Mouse (Mus musculus) neural tube, embryonic 14.5 days (tissue): ENCODE results near the gene Vmn2r17. TPM values are rescaled to one million over a fixed set of nuclear protein-coding genes. Genes with fewer than 3 reads are reported as not detected.
A peak's percentile ranks its signal among the peaks of the same experiment; 100 is the strongest.

Source experiments
- ATAC-seq: fragments of 200-750 bp; cut with Nextera tagmentation; 2 replicates; pipeline ENCODE4 v1.8.0; 2017; ENCODE audit warnings: low read depth, mild to moderate bottlenecking, moderate TSS enrichment, moderate library complexity
- H3K27ac ChIP-seq: fragments of 300-500 bp; sonication (generic); 2 replicates; pipeline ENCODE4 v1.5.1; 2014; ENCODE audit warnings: low read depth, mild to moderate bottlenecking, control low read depth, low read length, moderate library complexity, mixed read lengths
- H3K27me3 ChIP-seq: fragments of 300-500 bp; sonication (generic); 2 replicates; pipeline ENCODE4 v1.6.1; 2014; ENCODE audit warnings: low read length; ENCODE audit not compliant: control insufficient read depth, insufficient read depth
- H3K36me3 ChIP-seq: fragments of 300-500 bp; sonication (generic); 2 replicates; pipeline ENCODE4 v1.6.1; 2014; ENCODE audit warnings: low read length, mixed read lengths; ENCODE audit not compliant: control insufficient read depth, insufficient read depth
- H3K4me1 ChIP-seq: fragments of 300-500 bp; sonication (generic); 2 replicates; pipeline ENCODE4 v1.6.1; 2014; ENCODE audit warnings: low read length; ENCODE audit not compliant: control insufficient read depth, insufficient read depth
- H3K4me2 ChIP-seq: fragments of 300-500 bp; sonication (generic); 2 replicates; pipeline ENCODE4 v1.6.1; 2014; ENCODE audit warnings: mild to moderate bottlenecking, low read depth, low read length, control low read depth
- H3K4me3 ChIP-seq: fragments of 300-500 bp; sonication (generic); 2 replicates; pipeline ENCODE4 v1.5.1; 2014; ENCODE audit warnings: low read depth, low read length, control low read depth, mixed read lengths
- H3K9ac ChIP-seq: fragments of 300-500 bp; sonication (generic); replicated peaks from 2 replicates; pipeline ENCODE4 v1.6.1; 2014; ENCODE audit warnings: low read depth, mild to moderate bottlenecking, control low read depth, low read length, mixed read lengths
- H3K9me3 ChIP-seq: fragments of 300-500 bp; sonication (generic); 2 replicates; pipeline ENCODE4 v1.6.1; 2016; ENCODE audit warnings: low read length; ENCODE audit not compliant: control insufficient read depth
- WGBS: fragments of 180-500 bp; shearing (Covaris S2); extraction: QIAGEN DNeasy Blood & Tissue Kit; methylation state at CpG from one replicate; pipeline ENCODE4 v1.1.7; 2014; 5-methylcytosine and 5-hydroxymethylcytosine counted together
- polyA plus RNA-seq: library from polyadenylated mRNA; unstranded; fragments of >200 nt; fragmentation: Nextera tagmentation; extraction: Ambion mirVana; gene quantifications from 2 replicates; pipeline ENCODE4 v1.2.1, GENCODE M21; 2014

The Vmn2r17 gene
- not detected in 2 replicates for polyA plus RNA-seq

DNA sequence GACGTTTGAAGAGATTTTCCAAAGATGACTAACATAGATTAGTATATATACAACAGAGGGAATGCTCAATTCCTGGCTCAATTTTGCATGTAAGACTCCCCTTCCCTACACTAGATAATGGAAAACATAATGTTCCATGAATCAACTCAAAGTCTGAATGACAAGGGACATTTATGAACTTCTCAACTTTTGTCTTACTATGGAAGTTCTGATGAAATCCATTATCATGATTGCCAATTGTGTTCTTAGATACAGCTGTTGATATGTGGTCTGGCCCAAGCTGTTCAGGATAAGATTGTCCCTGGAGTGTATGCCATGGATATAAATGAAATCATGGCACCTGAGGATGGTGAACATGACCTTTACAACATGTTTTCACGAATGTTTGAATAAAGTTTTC, at the start of gene Vmn2r17:
Vmn2r17 (plus strand) TSS at position 301 of the 400 bp plus-strand sequence.
- H3K9ac ChIP-seq: no peak within 1 kb of the TSS
- H3K9me3 ChIP-seq: no peaks in the 10 kb centered on the region
- no peak for ATAC-seq
- no peaks in the 10 kb centered on the region for H3K4me1 ChIP-seq
- H3K4me2 ChIP-seq: no peak within 1 kb of the TSS
- H3K4me3 ChIP-seq: no peak within 1 kb of the TSS
- no peak within 1 kb of the TSS for H3K27ac ChIP-seq
- WGBS: 55% methylated on average over 2 of the region's 2 CpGs
- no peaks in the 10 kb centered on the region for H3K27me3 ChIP-seq
- no peaks in the 10 kb centered on the region for H3K36me3 ChIP-seq

DNA sequence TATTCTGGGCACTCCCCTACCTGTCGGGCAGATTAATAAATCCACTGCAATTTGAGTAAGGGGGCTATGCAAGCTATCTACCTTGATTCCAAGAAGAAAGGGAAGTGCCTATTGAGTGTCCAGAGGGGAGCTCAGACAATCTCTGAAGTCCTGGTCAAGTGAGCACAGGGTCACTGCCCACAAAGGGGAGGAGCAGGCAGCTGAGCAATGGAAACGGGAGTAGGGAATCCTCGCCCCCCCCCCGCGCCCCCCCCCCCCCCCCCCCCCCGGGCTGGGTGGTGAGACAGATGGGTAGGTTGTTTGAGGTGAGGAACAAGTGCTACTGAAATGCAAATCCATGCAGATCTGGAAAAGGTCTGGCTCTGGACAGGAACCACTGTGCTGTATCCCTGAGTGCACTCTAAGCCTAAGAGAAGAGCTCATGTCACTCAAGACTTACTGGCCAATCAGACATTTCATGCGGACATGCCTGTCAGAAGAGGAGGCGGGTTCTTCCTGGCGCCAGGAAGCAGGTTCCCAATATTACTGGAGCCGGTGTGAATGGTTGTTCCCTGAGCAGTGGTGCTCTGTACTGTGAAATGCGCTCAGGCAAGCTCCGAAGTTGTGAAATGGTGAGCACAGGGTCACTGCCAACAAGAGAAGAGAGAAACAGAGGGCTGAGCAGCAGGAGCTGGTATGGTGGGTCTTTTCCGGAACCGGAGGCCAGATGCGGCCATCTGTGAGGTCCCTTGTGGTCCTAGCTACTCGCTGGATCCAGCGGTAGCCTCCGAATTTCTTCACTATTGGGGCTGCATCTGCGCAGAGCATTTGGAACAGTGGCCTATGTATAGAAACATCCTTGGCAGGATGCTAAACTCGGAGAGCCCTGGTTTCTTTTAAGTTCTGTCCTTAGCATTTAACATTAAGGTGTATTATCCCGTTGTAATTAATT, 47.4 kb downstream of the Vmn2r17 start:
- H3K4me2 ChIP-seq: no peak overlapping the region

DNA sequence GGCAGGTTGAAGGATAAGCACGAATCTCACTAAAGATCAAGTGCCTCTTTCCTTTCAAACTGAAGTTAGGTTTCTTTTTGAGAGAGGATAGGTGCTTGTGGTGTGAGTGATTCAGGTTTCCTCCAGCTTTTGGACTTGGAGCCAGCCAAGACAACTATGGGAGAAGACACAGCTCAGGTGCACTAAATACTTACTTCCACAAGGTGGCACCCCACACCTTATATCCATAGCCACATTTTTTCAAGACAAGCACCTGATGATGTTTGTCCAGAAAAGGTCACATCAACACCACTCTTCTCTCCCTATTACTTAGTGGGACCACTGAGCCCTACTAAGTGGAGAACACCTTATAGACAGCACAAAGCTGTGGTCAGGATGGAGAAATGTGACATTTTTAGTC, 87.2 kb downstream of the Vmn2r17 start:
- Histone ChIP-seq H3K27ac (no peak overlapping the region), H3K36me3 (no peaks in the 10 kb centered on the region), H3K9ac (no peak overlapping the region), H3K4me3 (no peak overlapping the region), H3K9me3 (no peaks in the 10 kb centered on the region), H3K27me3 (no peaks in the 10 kb centered on the region), H3K4me1 (no peaks in the 10 kb centered on the region), H3K4me2 (no peak overlapping the region)
- no peak for ATAC-seq
- 9% methylated on average over 1 of the region's 1 CpGs for WGBS

More for the DNA sequence above, 47.4 kb downstream of the Vmn2r17 start:
- Histone ChIP-seq H3K9me3 (peaks cover 6% of the 10 kb centered on the region; the same call in 1 of the 2 replicates), H3K27ac (no peak overlapping the region), H3K4me1 (no peaks in the 10 kb centered on the region), H3K9ac (no peak overlapping the region), H3K36me3 (no peaks in the 10 kb centered on the region), H3K4me3 (0 out of 2 replicates have a peak overlapping the region, but pooled peaks have one; percentile 9), H3K27me3 (no peaks in the 10 kb centered on the region)
- peak; percentile 75 for ATAC-seq
- 24% methylated on average over 20 of the region's 21 CpGs for WGBS

Other genes with a start within 250 kb of the Vmn2r17 start
- gene Vmn2r13, start 227.5 kb upstream of the Vmn2r17 start, polyA plus RNA-seq: not detected in 2 replicates
- gene Vmn2r14, start 195.0 kb upstream of the Vmn2r17 start, polyA plus RNA-seq: not detected in 2 replicates
- gene Vmn2r15, start 122.0 kb upstream of the Vmn2r17 start, polyA plus RNA-seq: not detected in 2 replicates
- not detected in 2 replicates for gene Vmn2r16, start 89.5 kb upstream of the Vmn2r17 start, polyA plus RNA-seq
- gene Crlf2, start 139.3 kb downstream of the Vmn2r17 start, polyA plus RNA-seq: 13.8 and 19.3 TPM in 2 replicates